Mouse (Mus musculus) heart, postnatal 0 days (tissue): ENCODE data around the gene Adora2b.

Experiments
- CTCF ChIP-seq: IDR thresholded peaks from 2 replicates; pipeline ENCODE4 v1.5.1; 2016; ENCODE audit warnings: antibody characterized with exemption, control low read depth, low read depth
- EP300 ChIP-seq: IDR thresholded peaks from 2 replicates; pipeline ENCODE4 v1.6.1; 2016; ENCODE audit warnings: antibody characterized with exemption, low read depth

DNA sequence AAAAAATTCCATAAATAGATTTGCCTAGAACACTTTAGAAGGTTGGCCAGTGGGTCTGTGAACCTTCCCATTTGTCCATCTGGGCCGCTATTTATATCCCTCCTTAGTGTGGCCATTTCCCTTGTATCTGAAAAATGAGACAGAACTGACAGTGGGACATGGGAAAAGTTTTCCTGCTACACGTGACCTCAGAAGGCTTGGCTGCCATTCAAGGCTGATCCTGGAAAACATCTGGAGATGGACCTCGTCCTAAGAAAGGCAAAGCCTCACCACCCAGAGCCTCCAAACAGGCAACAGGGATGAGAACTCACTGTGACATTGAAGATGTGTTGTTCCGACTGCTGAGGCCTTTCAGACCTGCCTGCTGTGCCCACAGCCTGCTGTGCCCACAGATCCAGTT lies 24.0 kb upstream of the Adora2b start:
- TF ChIP-seq CTCF (no peak), EP300 (no peak)
